Mouse (Mus musculus) heart, postnatal 0 days (tissue): ENCODE measurements around the gene Tmem50b.

Experiments used
- CTCF ChIP-seq: IDR thresholded peaks from 2 replicates; pipeline ENCODE4 v1.5.1; 2016; ENCODE audit warnings: antibody characterized with exemption, control low read depth, low read depth
- EP300 ChIP-seq: IDR thresholded peaks from 2 replicates; pipeline ENCODE4 v1.6.1; 2016; ENCODE audit warnings: antibody characterized with exemption, low read depth

- TF ChIP-seq CTCF = no peak
- TF ChIP-seq EP300 = no peak
Measured at GRCm38 (mm10) chr16:91566002-91566401, 31.6 kb downstream of the Tmem50b start.
